In genomic region chr11:73780613-73781012, GRCm38 (mm10) we compare ENCODE assay signal across 39 mouse cellular contexts. TPM values are rescaled to one million over a fixed set of nuclear protein-coding genes. Genes with fewer than 3 reads are reported as not detected.
"Had no signal": no experiment of that assay in that cellular context is flagged by ENCODE, and none has a peak within 500 bp of the region (broad histone marks: within the 10 kb centered on the region; RNA-seq: fewer than 3 reads in every experiment).

Olfr389 (minus strand) TSS chr11:73780713.

- H3K36me3 ChIP-seq: embryonic facial prominence, embryonic 10.5 days; embryonic facial prominence, embryonic 12.5 days; embryonic facial prominence, embryonic 13.5 days; embryonic facial prominence, embryonic 15.5 days; forebrain, embryonic 10.5 days; forebrain, embryonic 12.5 days; forebrain, embryonic 15.5 days; heart, embryonic 10.5 days had no signal

- H3K9ac ChIP-seq: embryonic facial prominence, embryonic 12.5 days; embryonic facial prominence, embryonic 13.5 days; embryonic facial prominence, embryonic 15.5 days; forebrain, embryonic 12.5 days; forebrain, embryonic 13.5 days; forebrain, embryonic 15.5 days; forebrain, postnatal 0 days had no signal

- DNase-seq: cerebellum, adult 9-11 months; cerebellum, postnatal 10 days; cerebellum, postnatal 14 days; cerebellum, postnatal 25 days; cerebellum, postnatal 36 days; embryo, embryonic 11 days; forebrain, postnatal 0 days; gastrocnemius, adult 2 months; gastrocnemius, postnatal 10 days; gastrocnemius, postnatal 14 days; gastrocnemius, postnatal 36 days; heart, adult 11 months; heart, adult 18-20 months; heart, adult 2 months had no signal

- H3K4me3 ChIP-seq: embryonic facial prominence, embryonic 10.5 days; embryonic facial prominence, embryonic 12.5 days; embryonic facial prominence, embryonic 13.5 days; embryonic facial prominence, embryonic 15.5 days; erythroblast, embryonic 14.5 days; forebrain, embryonic 10.5 days; forebrain, embryonic 12.5 days; forebrain, embryonic 13.5 days; forebrain, embryonic 15.5 days; gastrocnemius, adult 2 months; heart, adult 2 months; heart, embryonic 10.5 days had no signal

- H3K9me3 ChIP-seq: embryonic facial prominence, embryonic 12.5 days; embryonic facial prominence, embryonic 13.5 days; embryonic facial prominence, embryonic 15.5 days had no signal

- ATAC-seq: forebrain, embryonic 13.5 days; forebrain, embryonic 14.5 days; forebrain, embryonic 15.5 days; forebrain, embryonic 16.5 days; forebrain, postnatal 0 days had no signal

- H3K27me3 ChIP-seq: embryonic facial prominence, embryonic 12.5 days; embryonic facial prominence, embryonic 13.5 days; embryonic facial prominence, embryonic 15.5 days; forebrain, embryonic 12.5 days; forebrain, embryonic 13.5 days; forebrain, embryonic 15.5 days had no signal

- H3K27ac ChIP-seq: embryonic facial prominence, embryonic 10.5 days; embryonic facial prominence, embryonic 12.5 days; embryonic facial prominence, embryonic 13.5 days; embryonic facial prominence, embryonic 15.5 days; forebrain, embryonic 10.5 days; forebrain, embryonic 12.5 days; forebrain, embryonic 13.5 days; forebrain, embryonic 15.5 days; gastrocnemius, adult 2 months; heart, adult 2 months; heart, embryonic 10.5 days had no signal

- H3K4me2 ChIP-seq: embryonic facial prominence, embryonic 12.5 days; embryonic facial prominence, embryonic 13.5 days; embryonic facial prominence, embryonic 15.5 days; forebrain, embryonic 12.5 days; forebrain, embryonic 13.5 days; forebrain, embryonic 15.5 days; heart, embryonic 11.5 days had no signal

- H3K4me1 ChIP-seq: embryonic facial prominence, embryonic 10.5 days; embryonic facial prominence, embryonic 12.5 days; embryonic facial prominence, embryonic 13.5 days; embryonic facial prominence, embryonic 15.5 days; forebrain, embryonic 10.5 days; forebrain, embryonic 12.5 days; forebrain, embryonic 13.5 days; forebrain, embryonic 15.5 days; heart, embryonic 10.5 days had no signal

RNA-seq across cellular contexts. Expression of gene Olfr389, which starts in this region (rescaled TPM):
- total RNA-seq: common myeloid progenitor, adult 5-6 weeks; forebrain, postnatal 0 days; gastrocnemius, adult 18-20 months; gastrocnemius, adult 2 months; gastrocnemius, adult 8-10 months; gastrocnemius, postnatal 10 days; gastrocnemius, postnatal 14 days; gastrocnemius, postnatal 36 days; gastrocnemius, postnatal 4 days; granulocyte monocyte progenitor cell, adult 5-6 weeks; heart, adult 18-20 months; heart, adult 2 months; heart, adult 8-10 months had no signal
- polyA plus RNA-seq: cortical plate, adult 2 months; embryonic facial prominence, embryonic 10.5 days; embryonic facial prominence, embryonic 11.5 days; embryonic facial prominence, embryonic 12.5 days; embryonic facial prominence, embryonic 13.5 days; embryonic facial prominence, embryonic 14.5 days; embryonic facial prominence, embryonic 15.5 days; erythroblast, embryonic 14.5 days; forebrain, embryonic 10.5 days; forebrain, embryonic 11.5 days; forebrain, embryonic 12.5 days; forebrain, embryonic 13.5 days; forebrain, embryonic 14.5 days; forebrain, embryonic 15.5 days; forebrain, embryonic 16.5 days; forebrain, postnatal 0 days; frontal cortex, adult 2 months; gonadal fat pad, adult 2 months; heart, adult 2 months; heart, embryonic 10.5 days; heart, embryonic 11.5 days had no signal
